Mouse (Mus musculus): ENCODE results near the gene Foxn2. TPM values are rescaled to one million over a fixed set of nuclear protein-coding genes. Genes with fewer than 3 reads are reported as not detected.

The Foxn2 gene
- polyA plus RNA-seq, 1 experiment from 2014 or later = 16.2 TPM

GRCm38 (mm10) chr17:88537842-88538430 lies 97.4 kb downstream of the Foxn2 start:
- no peaks in the 10 kb centered on the region for H3K4me1 ChIP-seq (replicated peaks)
- H3K4me3 ChIP-seq (replicated peaks) = no peak overlapping the region
- H3K4me2 ChIP-seq (replicated peaks) = no peak overlapping the region
- no peaks in the 10 kb centered on the region for H3K27me3 ChIP-seq (replicated peaks)
- no peak for ATAC-seq
- no peak overlapping the region for H3K9ac ChIP-seq
- WGBS = 89% methylated on average over 8 of the region's 8 CpGs
- no peaks in the 10 kb centered on the region for H3K36me3 ChIP-seq
- no peak overlapping the region for H3K27ac ChIP-seq
- H3K9me3 ChIP-seq = no peaks in the 10 kb centered on the region

Other genes with a start within 250 kb of the Foxn2 start
- gene Ppp1r21, start 89.4 kb downstream of the Foxn2 start, polyA plus RNA-seq (2015; fragmentation: Nextera tagmentation; extraction: Ambion mirVana) = 21.4 and 22.4 TPM in 2 replicates
- gene Ston1, start 157.0 kb downstream of the Foxn2 start, polyA plus RNA-seq (2015; fragmentation: Nextera tagmentation; extraction: Ambion mirVana) = 6.2 and 6.6 TPM in 2 replicates
- 0.21 and 0.36 TPM in 2 replicates for gene Gtf2a1l, start 227.9 kb downstream of the Foxn2 start, polyA plus RNA-seq (2015; fragmentation: Nextera tagmentation; extraction: Ambion mirVana)

Measured in intestine, embryonic 15.5 days (tissue).